Mouse (Mus musculus) macrophage (primary cell): ENCODE measurements around the gene Arpc2. TPM values are rescaled to one million over a fixed set of nuclear protein-coding genes. Genes with fewer than 3 reads are reported as not detected.
A peak's percentile ranks its signal among the peaks of the same experiment; 100 is the strongest.

Experiments
- H3K27ac ChIP-seq: fragments of 350-480 bp; formaldehyde crosslinking; 2 replicates; pipeline ENCODE4 v1.9.0; 2021
- H3K36me3 ChIP-seq: fragments of 350-480 bp; formaldehyde crosslinking; 2 replicates; pipeline ENCODE4 v1.9.0; 2021; ENCODE audit errors: inconsistent target
- H3K4me3 ChIP-seq: fragments of 350-480 bp; formaldehyde crosslinking; 2 replicates; pipeline ENCODE4 v1.9.0; 2021; ENCODE audit errors: inconsistent target
- H3K79me2 ChIP-seq: fragments of 350-480 bp; formaldehyde crosslinking; 2 replicates; pipeline ENCODE4 v1.9.0; 2021; ENCODE audit errors: inconsistent target
- WGBS: methylation state at CpG from one replicate; pipeline ENCODE4 v1.1.7; 2026; ENCODE audit warnings: inconsistent platforms; ENCODE audit not compliant: missing documents; 5-methylcytosine and 5-hydroxymethylcytosine counted together
- polyA plus RNA-seq: library from polyadenylated mRNA; stranded (reverse); fragments of 250-400 nt; gene quantifications from 3 replicates; pipeline ENCODE4 v1.2.4, GENCODE M21; 2018; ENCODE audit warnings: inconsistent platforms

Gene Arpc2
- polyA plus RNA-seq, 1 experiment from 2014 or later = 1,406 TPM

DNA sequence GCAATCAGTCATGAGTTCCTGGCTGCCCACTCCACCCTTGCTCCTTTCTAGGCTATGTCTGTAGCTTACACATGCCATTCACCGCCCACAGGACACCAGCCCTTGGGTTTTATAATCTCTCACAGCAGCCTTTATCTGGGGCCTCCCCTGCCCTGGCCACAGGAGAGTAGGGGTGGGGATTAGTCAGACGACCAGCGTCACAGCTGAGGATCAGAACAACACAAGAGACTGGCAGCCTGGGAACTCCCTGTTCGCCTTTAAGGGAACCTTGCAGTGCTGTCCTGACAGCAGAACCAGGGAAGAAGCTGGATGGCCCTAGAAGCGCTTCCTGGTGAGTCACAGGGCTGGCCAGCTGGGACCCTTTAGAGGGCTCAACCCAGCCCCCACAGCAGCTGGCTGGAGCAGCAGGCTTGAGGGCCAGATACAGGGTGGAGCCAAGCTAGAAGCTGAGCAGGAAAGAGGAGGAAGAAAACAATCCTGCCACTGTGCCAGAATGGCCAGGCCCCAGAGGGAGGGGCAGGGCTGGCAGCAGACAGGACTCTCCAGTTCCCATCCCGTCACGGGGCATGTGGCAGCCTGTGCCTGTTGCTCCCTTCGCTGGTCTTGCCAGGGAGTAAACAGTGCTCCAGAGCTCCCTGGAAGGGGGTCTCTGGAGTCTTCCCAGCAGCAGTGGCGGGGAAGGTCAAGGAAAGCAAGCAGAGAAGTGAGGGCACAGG lies 59.7 kb downstream of the Arpc2 start:
- WGBS = 30% methylated on average over 9 of the region's 9 CpGs
- peaks cover 23% of the 10 kb centered on the region for H3K36me3 ChIP-seq
- H3K27ac ChIP-seq = peak overlapping the region; percentile 84
- H3K79me2 ChIP-seq = peaks cover 58% of the 10 kb centered on the region
- no peak overlapping the region for H3K4me3 ChIP-seq

DNA sequence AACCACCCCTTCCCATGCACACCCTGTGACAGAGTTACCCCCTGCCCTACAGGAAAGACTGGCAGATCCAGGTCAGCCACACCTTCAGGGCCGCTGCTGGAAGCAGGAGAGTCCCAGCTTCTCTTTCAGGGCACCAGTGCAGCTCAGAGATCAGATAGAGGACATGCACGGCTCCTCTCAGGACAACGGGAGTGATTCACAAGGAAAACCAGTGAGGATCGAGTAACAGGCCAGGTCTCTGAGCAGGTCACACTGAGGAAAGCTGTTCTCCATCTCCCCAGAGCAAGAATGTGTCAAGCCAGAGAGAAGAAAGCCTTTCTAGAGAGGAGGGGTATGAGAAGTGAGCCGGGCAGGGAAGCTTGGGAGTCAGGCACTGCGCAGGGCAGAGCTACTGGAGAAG lies 60.6 kb downstream of the Arpc2 start:
- Histone ChIP-seq H3K36me3 (peaks cover 18% of the 10 kb centered on the region), H3K27ac (peak overlapping the region; percentile 84), H3K4me3 (no peak overlapping the region), H3K79me2 (peaks cover 67% of the 10 kb centered on the region)
- 85% methylated on average over 6 of the region's 6 CpGs for WGBS

DNA sequence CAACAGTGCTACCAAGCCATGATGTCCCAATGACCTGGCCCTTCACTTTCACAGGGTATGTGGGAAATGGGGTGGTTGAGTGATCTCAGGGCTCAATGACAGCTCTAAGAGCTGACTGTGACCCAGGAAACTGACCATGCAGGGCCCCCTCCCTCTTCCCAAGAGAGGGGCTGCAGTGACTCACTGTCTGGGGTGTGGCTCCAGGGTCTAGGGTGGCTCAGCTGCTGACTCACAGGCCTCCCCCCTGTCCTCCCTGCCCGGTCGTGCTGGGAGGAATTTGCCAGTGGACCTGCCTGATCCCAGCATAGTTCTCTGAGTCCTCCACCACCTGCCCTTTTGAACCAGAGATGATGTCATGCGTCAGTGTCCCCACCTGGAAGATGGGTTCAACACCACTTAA lies 61.4 kb downstream of the Arpc2 start:
- Histone ChIP-seq H3K4me3 (no peak overlapping the region), H3K36me3 (peaks cover 10% of the 10 kb centered on the region), H3K79me2 (peaks cover 74% of the 10 kb centered on the region), H3K27ac (0 out of 2 replicates have a peak overlapping the region, but pooled peaks have one; percentile 84)
- WGBS = 43% methylated on average over 3 of the region's 3 CpGs

DNA sequence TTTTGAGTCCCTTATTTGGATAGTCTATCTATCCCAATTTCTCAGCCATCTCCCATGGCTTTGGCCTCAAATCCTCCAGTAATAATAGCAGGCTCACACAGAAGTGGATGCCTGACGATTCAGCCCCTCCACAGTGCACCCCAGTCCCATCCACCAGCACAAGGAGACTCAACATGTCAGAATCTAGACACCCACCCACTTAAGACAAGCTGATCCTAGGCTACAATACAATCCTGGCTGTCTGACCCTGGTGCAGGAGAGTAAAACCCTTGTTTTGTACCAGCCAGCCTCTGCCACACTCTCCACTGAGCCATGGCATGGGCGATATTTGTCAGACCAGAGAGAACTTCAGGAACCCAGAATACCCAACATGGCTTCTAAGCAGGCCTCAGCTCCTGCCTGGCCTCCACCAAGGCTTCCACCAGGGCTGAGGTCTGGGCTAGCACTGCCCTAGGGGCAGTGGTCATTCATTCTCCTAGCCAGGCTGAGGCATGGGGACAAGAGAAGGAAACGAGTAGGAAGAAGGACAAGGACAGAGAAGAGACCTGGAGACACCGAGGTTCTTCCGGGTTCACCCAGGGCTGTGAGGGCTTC lies 62.4 kb downstream of the Arpc2 start:
- no peak overlapping the region for H3K27ac ChIP-seq
- peaks cover under 1% of the 10 kb centered on the region; the same call in 1 of the 2 replicates for H3K36me3 ChIP-seq
- WGBS = 93% methylated on average over 5 of the region's 5 CpGs
- H3K79me2 ChIP-seq = peaks cover 77% of the 10 kb centered on the region
- H3K4me3 ChIP-seq = no peak overlapping the region

DNA sequence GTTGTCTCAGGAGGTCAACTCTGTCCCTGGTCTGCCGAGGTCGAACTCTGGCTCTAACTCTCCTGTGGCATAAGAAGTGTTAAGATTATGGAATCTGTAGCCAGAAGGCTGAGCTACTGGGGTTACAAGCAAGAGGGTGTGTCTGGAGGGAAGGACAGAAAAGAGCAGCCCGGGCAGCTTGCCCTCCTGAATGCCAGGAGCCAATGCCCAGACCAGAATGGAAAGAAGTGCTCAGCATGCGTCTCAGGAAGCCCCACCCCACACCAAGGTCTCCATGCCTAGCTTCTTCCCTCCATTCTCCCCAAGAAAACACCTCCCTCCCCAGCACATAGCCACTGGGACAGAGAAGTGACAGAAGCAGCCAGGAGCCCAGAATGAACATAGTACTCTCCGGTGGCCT lies 63.1 kb downstream of the Arpc2 start:
- Histone ChIP-seq H3K4me3 (no peak overlapping the region), H3K27ac (no peak overlapping the region), H3K79me2 (peaks cover 82% of the 10 kb centered on the region), H3K36me3 (no peaks in the 10 kb centered on the region)
- 84% methylated on average over 5 of the region's 5 CpGs for WGBS

DNA sequence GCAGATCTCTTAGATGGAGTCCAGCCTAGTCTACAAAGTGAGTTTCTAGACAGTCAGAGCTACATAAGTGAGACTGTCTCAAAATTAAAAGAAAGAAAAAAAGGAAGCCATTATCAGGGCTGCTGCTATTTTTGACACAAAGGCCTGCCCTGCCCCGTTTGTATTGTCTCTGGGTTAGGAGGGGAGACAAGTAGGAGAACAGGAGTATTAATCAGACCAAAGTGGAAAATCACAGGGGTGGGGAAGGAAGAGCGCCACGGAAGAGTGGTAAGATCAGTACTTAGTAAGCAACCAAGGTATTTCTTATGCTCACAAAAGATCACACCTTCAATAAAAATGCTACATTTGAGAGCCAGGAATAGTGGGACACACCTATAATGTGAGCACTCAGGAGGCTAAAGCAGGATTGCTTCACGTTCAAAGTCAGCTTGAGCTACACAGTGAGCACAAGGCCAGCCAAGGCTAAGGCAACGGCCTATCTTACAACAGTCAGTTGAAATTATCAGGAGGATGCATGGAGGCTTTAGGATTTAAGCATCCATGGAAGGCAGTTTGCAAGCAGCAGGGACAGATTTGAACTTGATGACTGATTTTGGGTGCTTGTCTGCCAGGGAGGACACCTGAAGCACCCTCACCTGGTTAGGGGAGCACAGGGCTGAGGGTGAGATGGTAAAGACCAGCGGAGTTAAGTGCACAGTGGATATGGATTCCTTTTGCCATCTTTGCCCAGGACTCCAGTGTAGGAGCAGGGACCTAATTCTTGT lies 64.6 kb downstream of the Arpc2 start:
- no peak overlapping the region for H3K27ac ChIP-seq
- H3K4me3 ChIP-seq = no peak overlapping the region
- peaks cover 75% of the 10 kb centered on the region for H3K79me2 ChIP-seq
- no peaks in the 10 kb centered on the region for H3K36me3 ChIP-seq
- 67% methylated on average over 4 of the region's 6 CpGs for WGBS

DNA sequence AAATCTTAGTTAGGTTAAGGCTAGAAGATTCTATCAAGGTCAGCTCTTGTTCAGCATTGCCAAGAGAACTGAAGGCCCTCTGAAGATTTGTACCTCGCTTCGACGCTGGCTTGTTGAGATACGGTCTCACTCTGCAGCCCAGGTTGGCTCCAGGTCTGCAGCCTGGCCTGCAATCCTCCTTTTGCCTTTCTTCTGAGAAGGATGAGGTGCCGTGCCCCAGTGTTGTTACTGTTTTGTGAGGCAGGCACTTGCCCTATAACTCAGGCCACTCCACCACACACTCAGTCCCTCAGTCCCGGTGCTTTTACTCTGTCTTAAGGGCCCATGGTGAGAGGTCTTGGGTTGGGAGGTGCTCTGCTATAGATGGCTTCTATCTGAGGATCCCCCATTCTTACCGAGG lies 66.3 kb downstream of the Arpc2 start:
- Histone ChIP-seq H3K4me3 (no peak overlapping the region), H3K36me3 (no peaks in the 10 kb centered on the region), H3K79me2 (peaks cover 65% of the 10 kb centered on the region), H3K27ac (no peak overlapping the region)
- WGBS = 80% methylated on average over 7 of the region's 7 CpGs

DNA sequence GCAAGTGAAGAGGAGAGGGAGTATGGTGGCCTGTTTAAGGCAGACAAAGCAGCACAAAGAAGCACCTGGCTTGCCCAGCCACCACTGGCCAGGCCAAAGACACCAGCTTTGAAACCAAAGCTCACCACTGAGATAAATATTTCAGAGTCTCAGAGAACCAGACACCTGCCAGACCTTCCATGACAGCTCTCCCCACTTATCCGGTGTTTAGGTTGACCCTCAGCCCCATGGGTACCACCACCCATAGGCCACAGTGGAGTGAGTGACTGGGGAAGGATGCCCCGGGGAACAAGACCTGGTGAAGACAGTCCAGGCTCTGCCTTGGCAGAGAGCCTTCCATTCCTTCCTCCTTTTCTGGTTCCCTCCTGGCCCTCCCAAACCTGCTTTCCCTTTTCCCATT lies 67.0 kb downstream of the Arpc2 start:
- Histone ChIP-seq H3K79me2 (peaks cover 59% of the 10 kb centered on the region), H3K27ac (peak overlapping the region; percentile 39; the same call in 1 of the 2 replicates), H3K4me3 (peak overlapping the region; percentile 60; the same call in 1 of the 2 replicates), H3K36me3 (no peaks in the 10 kb centered on the region)
- WGBS = 46% methylated on average over 2 of the region's 2 CpGs

DNA sequence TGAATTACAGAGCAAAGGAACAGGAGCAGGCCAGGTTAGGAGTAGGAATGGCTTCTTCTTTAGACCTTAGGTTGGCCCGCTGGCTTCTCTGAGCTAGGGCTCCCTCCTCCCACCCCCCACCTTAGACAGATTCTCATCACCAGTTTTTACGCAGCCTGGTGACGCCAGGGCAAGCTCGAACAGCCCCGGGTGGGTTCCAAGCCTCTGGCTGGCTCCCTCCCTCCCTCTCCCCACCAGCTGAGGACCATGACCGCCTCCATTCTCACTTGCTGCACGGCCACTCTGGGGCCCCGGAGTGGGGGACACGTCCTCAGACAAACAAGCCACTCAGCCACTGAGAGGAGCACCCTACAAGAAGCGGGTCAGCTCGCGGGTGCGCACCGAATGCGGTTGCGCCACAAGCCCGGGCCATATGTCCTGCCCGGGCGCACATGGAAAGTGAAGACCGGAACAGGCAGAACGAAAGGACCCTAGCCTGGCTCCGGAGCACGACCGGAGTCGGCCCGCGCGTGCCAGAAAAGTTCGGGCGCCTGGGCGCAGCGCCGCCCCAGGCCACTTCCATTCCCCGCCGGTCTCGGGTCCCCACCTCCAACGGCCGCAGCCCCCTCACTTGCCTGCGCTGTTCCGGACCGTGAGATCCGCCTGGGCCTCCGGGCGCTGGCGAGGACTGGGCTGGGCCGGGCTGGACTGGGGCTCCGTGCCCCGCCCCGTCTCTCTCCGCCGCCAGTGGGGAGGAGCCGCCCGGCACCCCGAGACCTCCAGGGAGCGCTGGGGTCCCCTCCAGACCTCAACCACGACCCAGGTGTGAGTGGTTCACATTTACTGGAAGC lies 67.8 kb downstream of the Arpc2 start:
- under 1% methylated on average over 50 of the region's 56 CpGs for WGBS
- H3K79me2 ChIP-seq = peaks cover 50% of the 10 kb centered on the region
- peak overlapping the region; percentile 74 for H3K27ac ChIP-seq
- no peaks in the 10 kb centered on the region for H3K36me3 ChIP-seq
- H3K4me3 ChIP-seq = peak overlapping the region; percentile 60

DNA sequence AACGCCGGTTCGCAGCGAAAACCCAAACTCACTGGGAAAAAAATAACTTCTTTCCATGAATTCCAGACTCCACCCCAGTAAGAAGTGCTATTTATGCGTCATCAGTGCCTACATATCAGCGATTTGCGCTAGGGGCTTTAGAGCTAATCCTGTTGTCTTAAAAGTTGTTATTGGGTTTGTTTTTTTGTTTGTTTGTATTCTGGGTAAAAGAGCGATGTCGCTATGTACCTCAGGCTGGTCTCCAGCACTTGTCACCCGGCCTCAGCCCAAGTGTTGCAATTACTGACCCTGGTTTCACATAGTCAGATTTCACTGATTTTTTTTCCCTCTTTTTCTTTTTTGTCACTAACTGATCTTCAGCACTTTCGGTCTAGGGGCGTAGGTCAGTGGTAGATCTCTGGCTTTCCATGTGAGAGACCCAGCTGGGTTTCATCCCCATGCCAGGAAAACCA lies 68.5 kb downstream of the Arpc2 start:
- Histone ChIP-seq H3K4me3 (peak overlapping the region; percentile 60), H3K36me3 (no peaks in the 10 kb centered on the region), H3K27ac (peak overlapping the region; percentile 74), H3K79me2 (peaks cover 43% of the 10 kb centered on the region)
- WGBS = 3% methylated on average over 12 of the region's 12 CpGs

DNA sequence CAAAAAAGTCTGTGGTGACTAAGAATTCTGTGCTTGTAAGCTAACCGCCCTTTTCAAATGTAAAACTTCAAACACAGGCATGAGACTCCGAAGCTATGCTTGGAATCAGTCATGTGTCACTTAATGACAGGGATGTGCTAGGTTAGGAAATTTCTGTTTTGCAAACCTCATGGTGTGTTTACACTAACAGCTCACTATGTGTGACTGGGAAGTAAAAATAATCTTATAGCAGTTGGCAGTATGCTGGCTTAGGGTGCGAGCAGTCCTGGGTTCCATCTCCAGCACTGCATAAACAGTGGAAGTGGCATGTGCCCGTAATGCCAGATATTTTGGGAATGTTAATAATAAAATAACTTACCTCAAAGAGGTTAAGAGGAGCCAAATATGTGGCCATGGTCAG lies 69.1 kb downstream of the Arpc2 start:
- H3K36me3 ChIP-seq = no peaks in the 10 kb centered on the region
- no peak overlapping the region for H3K4me3 ChIP-seq
- WGBS = 97% methylated on average over 4 of the region's 4 CpGs
- peaks cover 37% of the 10 kb centered on the region for H3K79me2 ChIP-seq
- no peak overlapping the region for H3K27ac ChIP-seq

DNA sequence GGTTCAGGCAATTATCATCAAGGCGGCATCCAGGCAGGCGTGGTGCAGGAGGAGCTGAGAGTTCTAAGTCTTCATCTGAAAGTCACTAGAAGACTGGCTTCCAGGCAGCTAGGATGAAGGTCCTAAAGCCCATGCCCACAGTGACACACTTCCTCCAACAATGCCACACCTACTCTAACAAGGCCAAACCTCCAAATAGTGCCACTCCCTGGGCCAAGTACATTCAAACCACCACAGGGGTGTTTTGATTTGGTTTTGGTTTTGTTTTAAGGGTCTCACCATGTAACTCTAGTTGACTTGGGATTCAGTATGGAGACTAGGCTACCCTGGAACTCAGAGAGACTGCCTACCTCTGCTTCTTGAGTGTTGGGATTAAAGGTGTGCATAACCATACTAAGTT lies 69.6 kb downstream of the Arpc2 start, which contains the start of gene Tmbim1:
Gene Tmbim1 (minus strand): TSS at position 101 of the 400 bp plus-strand sequence.
- no peaks in the 10 kb centered on the region for H3K36me3 ChIP-seq
- H3K4me3 ChIP-seq = peak within 1 kb of the TSS; percentile 60
- WGBS = 92% methylated on average over 2 of the region's 2 CpGs
- H3K27ac ChIP-seq = peak within 1 kb of the TSS; percentile 74
- H3K79me2 ChIP-seq = peaks cover 32% of the 10 kb centered on the region

DNA sequence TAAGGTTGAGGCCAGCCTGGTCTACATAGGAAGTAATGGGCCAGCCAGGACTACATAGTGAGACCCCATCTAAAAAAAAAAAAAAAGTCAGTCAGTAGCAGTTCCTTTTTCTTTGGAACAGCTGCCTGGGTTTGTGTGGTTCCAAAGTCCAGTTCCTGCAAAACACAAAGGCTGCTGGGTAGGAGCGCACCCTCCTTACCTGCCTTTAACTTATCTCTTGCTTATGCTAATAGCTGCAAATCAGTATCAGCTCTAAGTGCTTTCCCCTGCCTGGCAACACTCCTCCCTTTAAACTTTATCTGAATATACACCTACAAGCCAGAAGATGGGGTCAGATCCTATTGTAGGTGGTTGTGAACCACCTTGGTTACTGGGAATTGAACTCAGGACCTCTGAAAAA lies 71.3 kb downstream of the Arpc2 start:
- H3K27ac ChIP-seq = no peak overlapping the region
- H3K79me2 ChIP-seq = peaks cover 15% of the 10 kb centered on the region
- no peak overlapping the region for H3K4me3 ChIP-seq
- no peaks in the 10 kb centered on the region for H3K36me3 ChIP-seq
- no CpG with 5 or more reads among the region's 1 CpGs for WGBS
